Mouse (Mus musculus): Measurements from ENCODE around the gene Tfcp2l1. TPM values are rescaled to one million over a fixed set of nuclear protein-coding genes. Genes with fewer than 3 reads are reported as not detected.

Gene Tfcp2l1
- total RNA-seq, 2 experiments from 2014 or later: 0.39 to 0.41 TPM

- intact Hi-C loops (cut with DNase I): no loop called here
- no peak for DNase-seq
These were observed 99.3 kb downstream of the Tfcp2l1 start for GRCm38 (mm10) chr1:118727075-118727474.

DNA sequence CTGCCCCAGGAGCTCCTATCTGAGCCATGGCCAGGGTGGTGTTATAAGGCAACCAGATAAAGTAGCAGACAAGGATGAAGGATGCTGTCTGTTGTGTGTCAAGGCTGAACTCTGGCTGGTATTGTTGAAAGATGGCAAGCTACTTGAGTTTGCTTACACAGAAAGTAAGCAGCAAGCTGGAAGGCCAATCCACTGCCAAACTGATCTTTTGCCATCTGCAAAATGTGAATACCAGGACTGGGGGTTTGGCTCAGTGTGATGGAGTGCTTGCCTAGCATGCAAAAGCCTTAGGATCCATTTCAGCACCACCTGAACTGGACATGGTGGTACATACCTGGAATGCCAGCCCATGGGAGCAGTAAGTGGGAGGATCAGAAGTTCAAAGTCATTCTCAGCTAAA lies 101.1 kb downstream of the Tfcp2l1 start:
- intact Hi-C loops (cut with DNase I): no loop called here
- DNase-seq: no peak

Other genes starting within 250 kb of the Tfcp2l1 start
- gene Clasp1, start 238.9 kb upstream of the Tfcp2l1 start, total RNA-seq (2021): 100 to 1,000 TPM; 290 to 301 TPM